21 mouse cellular contexts compared by ENCODE assay signal in the genomic region with DNA sequence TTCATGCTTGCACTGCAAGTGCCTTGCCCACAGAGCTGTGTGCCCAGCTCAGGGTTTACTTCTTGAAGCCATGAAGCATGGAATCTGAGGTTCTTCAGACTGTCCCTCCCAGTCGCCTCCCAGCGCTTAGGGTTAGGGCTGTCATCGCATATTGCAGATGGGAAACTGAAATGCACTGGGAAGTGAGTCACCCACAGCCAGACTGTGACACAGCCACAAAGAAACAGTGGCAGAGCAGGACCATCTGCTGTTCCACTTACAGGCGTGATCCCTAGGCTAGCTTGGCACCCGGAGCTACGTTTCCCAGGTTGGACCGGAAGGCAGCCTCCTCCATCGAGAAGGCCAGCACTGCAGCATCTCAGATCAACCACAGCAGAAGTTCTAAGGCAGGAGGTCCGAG.
DNase-seq lines count a peak whose midpoint lies in the region; ATAC-seq and TF ChIP-seq lines count a peak whose summit lies in the region.
"Had no signal": no experiment of that assay in that cellular context is flagged by ENCODE, and none has a peak within 500 bp of the region (broad histone marks: within the 10 kb centered on the region; RNA-seq: fewer than 3 reads in every experiment).

No protein-coding gene starts in this region.

- no peak for TF ChIP-seq EP300 in lung, postnatal 0 days (IDR thresholded peaks at IDR 0.05)

- peak; percentile 88 for ATAC-seq in frontal cortex, adult (ENCODE audit: low TSS enrichment)
- no peak for ATAC-seq in lung, postnatal 0 days
- ATAC-seq: forebrain, embryonic 13.5 days; forebrain, postnatal 0 days had no signal

- no peaks in the 10 kb centered on the region for H3K4me1 ChIP-seq in lung, postnatal 0 days (ENCODE audit: insufficient read depth, low read depth, low read length)
- H3K4me1 ChIP-seq: embryonic facial prominence, embryonic 10.5 days; forebrain, embryonic 13.5 days; heart, embryonic 15.5 days; hindbrain, embryonic 13.5 days had no signal

- peak overlapping the region; percentile 75 for H3K27ac ChIP-seq in layer of hippocampus, adult 2 months
- no peak overlapping the region for H3K27ac ChIP-seq in lung, postnatal 0 days (ENCODE audit: low read length)
- H3K27ac ChIP-seq: embryonic facial prominence, embryonic 10.5 days; forebrain, embryonic 13.5 days; heart, adult 2 months; heart, embryonic 15.5 days; hindbrain, embryonic 13.5 days had no signal

- 80% methylated on average over 9 of the region's 9 CpGs for WGBS in lung, postnatal 0 days

- no peak overlapping the region for H3K4me3 ChIP-seq in layer of hippocampus, adult 2 months
- no peak overlapping the region for H3K4me3 ChIP-seq in lung, postnatal 0 days (ENCODE audit: low read depth, low read length)
- H3K4me3 ChIP-seq: embryonic facial prominence, embryonic 10.5 days; forebrain, embryonic 13.5 days; heart, adult 2 months; heart, embryonic 15.5 days; hindbrain, embryonic 13.5 days had no signal

- no peaks in the 10 kb centered on the region for H3K27me3 ChIP-seq in lung, postnatal 0 days (replicated peaks; ENCODE audit: insufficient read depth, low read length)
- H3K27me3 ChIP-seq: forebrain, embryonic 13.5 days; heart, embryonic 15.5 days; hindbrain, embryonic 13.5 days had no signal

- no peaks in the 10 kb centered on the region for H3K36me3 ChIP-seq in lung, postnatal 0 days (ENCODE audit: insufficient read depth, low read length)
- H3K36me3 ChIP-seq: embryonic facial prominence, embryonic 10.5 days; heart, embryonic 15.5 days; hindbrain, embryonic 13.5 days had no signal

- no peaks in the 10 kb centered on the region for H3K9me3 ChIP-seq in lung, postnatal 0 days (ENCODE audit: low read length)
- H3K9me3 ChIP-seq: embryonic facial prominence, embryonic 10.5 days; forebrain, embryonic 13.5 days; heart, embryonic 15.5 days; hindbrain, embryonic 13.5 days had no signal

- H3K9ac ChIP-seq in lung, postnatal 0 days (replicated peaks; ENCODE audit: low read depth), result no peak overlapping the region
- H3K9ac ChIP-seq: forebrain, embryonic 13.5 days; forebrain, postnatal 0 days; heart, embryonic 15.5 days; hindbrain, embryonic 13.5 days had no signal

- H3K4me2 ChIP-seq in lung, postnatal 0 days (replicated peaks; ENCODE audit: low read depth, low read length), result no peak overlapping the region
- H3K4me2 ChIP-seq: forebrain, embryonic 13.5 days; heart, embryonic 11.5 days; heart, embryonic 15.5 days; hindbrain, embryonic 13.5 days had no signal

- TF ChIP-seq CTCF in layer of hippocampus, adult 2 months (conservative IDR thresholded peaks at IDR 0.05), result no peak
- no peak for TF ChIP-seq CTCF in lung, postnatal 0 days (IDR thresholded peaks at IDR 0.05)

- DNase-seq in frontal cortex, postnatal 25 days (ENCODE audit: low spot score in 2 of 2), result no peak
- DNase-seq in layer of hippocampus, adult 2 months (ENCODE audit: low spot score in 2 of 2), result peak; percentile 45 to 51
- no peak for DNase-seq in layer of hippocampus, postnatal 14 days (ENCODE audit: low spot score in 2 of 2)
- DNase-seq in right cerebral cortex, adult 18-20 months, result peak; percentile 62
- no peak for DNase-seq in right cerebral cortex, postnatal 14 days
- peak; percentile 64 for DNase-seq in layer of hippocampus, adult 9-11 months
- DNase-seq in lung, postnatal 0 days (ENCODE audit: low spot score), result no peak
- DNase-seq: adrenal gland, postnatal 10 days; cerebellum, adult 18-20 months; cerebellum, adult 9-11 months; cerebellum, postnatal 36 days; forebrain, postnatal 0 days; gastrocnemius, postnatal 14 days; heart, adult 2 months; heart, postnatal 14 days had no signal

Comparison
In these comparisons a context has a peak if more than half of its experiments do, and no peak if none do; other contexts are left out.
1. DNase-seq: peak in layer of hippocampus, adult 2 months (2 of 2), right cerebral cortex, adult 18-20 months (single experiment) and layer of hippocampus, adult 9-11 months (single experiment); none in frontal cortex, postnatal 25 days (0 of 2), layer of hippocampus, postnatal 14 days (0 of 2), right cerebral cortex, postnatal 14 days (single experiment) and lung, postnatal 0 days (single experiment).